Mouse (Mus musculus): ENCODE data around the gene Rgs6. TPM values are rescaled to one million over a fixed set of nuclear protein-coding genes. Genes with fewer than 3 reads are reported as not detected.

Rgs6 gene
- total RNA-seq, 1 experiment from 2014 or later, result 2.1 TPM

- DNase-seq, result peak; percentile 6
Observed at GRCm38 (mm10) chr12:82855333-82856107, 267.4 kb downstream of the Rgs6 start.

- DNase-seq, result no peak
Observed at GRCm38 (mm10) chr12:82865686-82866085, 277.6 kb downstream of the Rgs6 start.

- DNase-seq, result peak; percentile 31
Observed at GRCm38 (mm10) chr12:82880711-82881110, 292.6 kb downstream of the Rgs6 start.

- DNase-seq, result no peak
Observed at GRCm38 (mm10) chr12:82883079-82883478, 295.0 kb downstream of the Rgs6 start.

GRCm38 (mm10) chr12:82894971-82895838 lies 307.1 kb downstream of the Rgs6 start:
- no peak for DNase-seq

GRCm38 (mm10) chr12:82905773-82906172 lies 317.7 kb downstream of the Rgs6 start:
- no peak for DNase-seq

- DNase-seq, result no peak
Observed at GRCm38 (mm10) chr12:82910846-82911245, 322.8 kb downstream of the Rgs6 start.

GRCm38 (mm10) chr12:82914127-82914526 lies 326.0 kb downstream of the Rgs6 start:
- no peak for DNase-seq

GRCm38 (mm10) chr12:82920146-82920545 lies 332.1 kb downstream of the Rgs6 start:
- DNase-seq, result no peak

GRCm38 (mm10) chr12:82921287-82922015 lies 333.4 kb downstream of the Rgs6 start:
- DNase-seq, result no peak

GRCm38 (mm10) chr12:82922856-82923506 lies 334.9 kb downstream of the Rgs6 start:
- DNase-seq, result no peak

- DNase-seq, result peak; percentile 75
Observed at GRCm38 (mm10) chr12:82932706-82933461, 344.8 kb downstream of the Rgs6 start.

GRCm38 (mm10) chr12:82935121-82935762 lies 347.1 kb downstream of the Rgs6 start:
- peak; percentile 52 for DNase-seq

GRCm38 (mm10) chr12:82935767-82936166 lies 347.7 kb downstream of the Rgs6 start:
- DNase-seq, result no peak

- DNase-seq, result no peak
Observed at GRCm38 (mm10) chr12:82940461-82940860, 352.4 kb downstream of the Rgs6 start.

- DNase-seq, result peak; percentile 83
Observed at GRCm38 (mm10) chr12:82946507-82946906, 358.4 kb downstream of the Rgs6 start.

GRCm38 (mm10) chr12:82961111-82961510 lies 373.0 kb downstream of the Rgs6 start:
- no peak for DNase-seq

GRCm38 (mm10) chr12:82961852-82962251 lies 373.8 kb downstream of the Rgs6 start:
- no peak for DNase-seq

- no peak for DNase-seq
Observed at GRCm38 (mm10) chr12:82970521-82971105, 382.5 kb downstream of the Rgs6 start.

GRCm38 (mm10) chr12:82971176-82971575 lies 383.1 kb downstream of the Rgs6 start:
- DNase-seq, result no peak

Measured in adrenal gland, postnatal 14 days (tissue).